Mouse (Mus musculus): ENCODE measurements around the gene Casq1.

Gene Casq1

GRCm38 (mm10) chr1:172179102-172179501 is 40.6 kb downstream of the Casq1 start:
- DNase-seq: no peak

GRCm38 (mm10) chr1:172177791-172178190 is 41.9 kb downstream of the Casq1 start:
- no peak for DNase-seq

- DNase-seq: no peak
These were observed 46.5 kb downstream of the Casq1 start for GRCm38 (mm10) chr1:172173181-172173580.

- DNase-seq: no peak
These were observed 47.3 kb downstream of the Casq1 start for GRCm38 (mm10) chr1:172172381-172172780.

GRCm38 (mm10) chr1:172169809-172170208 is 49.9 kb downstream of the Casq1 start:
- no peak for DNase-seq

GRCm38 (mm10) chr1:172167911-172168310 is 51.8 kb downstream of the Casq1 start:
- DNase-seq: no peak

- DNase-seq: no peak
These were observed 56.7 kb downstream of the Casq1 start for GRCm38 (mm10) chr1:172162959-172163358.

GRCm38 (mm10) chr1:172162009-172162408 is 57.7 kb downstream of the Casq1 start:
- peak; percentile 39 for DNase-seq

- DNase-seq: no peak
These were observed 59.2 kb downstream of the Casq1 start for GRCm38 (mm10) chr1:172160508-172160907.

GRCm38 (mm10) chr1:172159970-172160369 is 59.7 kb downstream of the Casq1 start:
- no peak for DNase-seq
